Mouse (Mus musculus): ENCODE measurements around the gene S100z. TPM values are rescaled to one million over a fixed set of nuclear protein-coding genes. Genes with fewer than 3 reads are reported as not detected.

The S100z gene
- polyA plus RNA-seq, 1 experiment: not detected

- no peak for TF ChIP-seq POLR2A (IDR thresholded peaks at IDR 0.05; ENCODE audit: insufficient read depth, low read length)
- no peak for TF ChIP-seq EP300 (IDR thresholded peaks at IDR 0.05; ENCODE audit: insufficient read depth, low read depth, low read length)
- TF ChIP-seq CTCF (IDR thresholded peaks at IDR 0.05; ENCODE audit: low read depth, low read length): no peak
Observed at GRCm38 (mm10) chr13:95474294-95474693, 4.2 kb downstream of the S100z start.

GRCm38 (mm10) chr13:95470970-95471369 is 7.6 kb downstream of the S100z start:
- no peaks in the 10 kb centered on the region for H3K9me3 ChIP-seq (replicated peaks; ENCODE audit: control insufficient read depth, insufficient read depth, low read length, poor library complexity, severe bottlenecking)
- no peaks in the 10 kb centered on the region for H3K27me3 ChIP-seq (ENCODE audit: control insufficient read depth, insufficient read depth, low read length, poor library complexity, severe bottlenecking)
- no peaks in the 10 kb centered on the region for H3K4me1 ChIP-seq (ENCODE audit: control insufficient read depth, insufficient read depth, low read length)
- H3K27ac ChIP-seq (ENCODE audit: insufficient read depth, low read length): no peak overlapping the region
- H3K36me3 ChIP-seq (ENCODE audit: control insufficient read depth, insufficient read depth, low read length, poor library complexity, severe bottlenecking): no peaks in the 10 kb centered on the region
- no peak overlapping the region for H3K4me3 ChIP-seq (ENCODE audit: low read depth, low read length)
- TF ChIP-seq EP300 (IDR thresholded peaks at IDR 0.05; ENCODE audit: insufficient read depth, low read depth, low read length) (no peak), POLR2A (IDR thresholded peaks at IDR 0.05; ENCODE audit: insufficient read depth, low read length) (no peak), CTCF (IDR thresholded peaks at IDR 0.05; ENCODE audit: low read depth, low read length) (peak; percentile 24)
- no peak overlapping the region for H3K9ac ChIP-seq (ENCODE audit: low read depth, poor library complexity, severe bottlenecking)

More at GRCm38 (mm10) chr13:95474294-95474693, 4.2 kb downstream of the S100z start:
- Histone ChIP-seq H3K9me3 (replicated peaks; ENCODE audit: control insufficient read depth, insufficient read depth, low read length, poor library complexity, severe bottlenecking) (no peaks in the 10 kb centered on the region), H3K9ac (ENCODE audit: low read depth, poor library complexity, severe bottlenecking) (no peak overlapping the region), H3K4me1 (ENCODE audit: control insufficient read depth, insufficient read depth, low read length) (no peaks in the 10 kb centered on the region), H3K4me3 (ENCODE audit: low read depth, low read length) (no peak overlapping the region), H3K27ac (ENCODE audit: insufficient read depth, low read length) (no peak overlapping the region), H3K36me3 (ENCODE audit: control insufficient read depth, insufficient read depth, low read length, poor library complexity, severe bottlenecking) (no peaks in the 10 kb centered on the region), H3K27me3 (ENCODE audit: control insufficient read depth, insufficient read depth, low read length, poor library complexity, severe bottlenecking) (no peaks in the 10 kb centered on the region)

GRCm38 (mm10) chr13:95451529-95451928 is 27.0 kb downstream of the S100z start:
- H3K9me3 ChIP-seq (replicated peaks; ENCODE audit: control insufficient read depth, insufficient read depth, low read length, poor library complexity, severe bottlenecking): no peaks in the 10 kb centered on the region
- H3K27me3 ChIP-seq (ENCODE audit: control insufficient read depth, insufficient read depth, low read length, poor library complexity, severe bottlenecking): no peaks in the 10 kb centered on the region
- H3K27ac ChIP-seq (ENCODE audit: insufficient read depth, low read length): no peak overlapping the region
- TF ChIP-seq POLR2A (IDR thresholded peaks at IDR 0.05; ENCODE audit: insufficient read depth, low read length): no peak
- no peak for TF ChIP-seq EP300 (IDR thresholded peaks at IDR 0.05; ENCODE audit: insufficient read depth, low read depth, low read length)
- H3K9ac ChIP-seq (ENCODE audit: low read depth, poor library complexity, severe bottlenecking): no peak overlapping the region
- H3K4me1 ChIP-seq (ENCODE audit: control insufficient read depth, insufficient read depth, low read length): no peaks in the 10 kb centered on the region
- no peak overlapping the region for H3K4me3 ChIP-seq (ENCODE audit: low read depth, low read length)
- no peaks in the 10 kb centered on the region for H3K36me3 ChIP-seq (ENCODE audit: control insufficient read depth, insufficient read depth, low read length, poor library complexity, severe bottlenecking)

- Histone ChIP-seq H3K27me3 (ENCODE audit: control insufficient read depth, insufficient read depth, low read length, poor library complexity, severe bottlenecking) (no peaks in the 10 kb centered on the region), H3K27ac (ENCODE audit: insufficient read depth, low read length) (no peak overlapping the region), H3K9ac (ENCODE audit: low read depth, poor library complexity, severe bottlenecking) (no peak overlapping the region), H3K9me3 (replicated peaks; ENCODE audit: control insufficient read depth, insufficient read depth, low read length, poor library complexity, severe bottlenecking) (no peaks in the 10 kb centered on the region), H3K4me3 (ENCODE audit: low read depth, low read length) (no peak overlapping the region), H3K36me3 (ENCODE audit: control insufficient read depth, insufficient read depth, low read length, poor library complexity, severe bottlenecking) (no peaks in the 10 kb centered on the region), H3K4me1 (ENCODE audit: control insufficient read depth, insufficient read depth, low read length) (no peaks in the 10 kb centered on the region)
- no peak for TF ChIP-seq EP300 (IDR thresholded peaks at IDR 0.05; ENCODE audit: insufficient read depth, low read depth, low read length)
- no peak for TF ChIP-seq CTCF (IDR thresholded peaks at IDR 0.05; ENCODE audit: low read depth, low read length)
- TF ChIP-seq POLR2A (IDR thresholded peaks at IDR 0.05; ENCODE audit: insufficient read depth, low read length): no peak
Observed at GRCm38 (mm10) chr13:95450636-95451210, 27.8 kb downstream of the S100z start.

- TF ChIP-seq EP300 (IDR thresholded peaks at IDR 0.05; ENCODE audit: insufficient read depth, low read depth, low read length): no peak
- no peak for TF ChIP-seq POLR2A (IDR thresholded peaks at IDR 0.05; ENCODE audit: insufficient read depth, low read length)
- no peak for TF ChIP-seq CTCF (IDR thresholded peaks at IDR 0.05; ENCODE audit: low read depth, low read length)
- H3K27ac ChIP-seq (ENCODE audit: insufficient read depth, low read length): no peak overlapping the region
- no peaks in the 10 kb centered on the region for H3K36me3 ChIP-seq (ENCODE audit: control insufficient read depth, insufficient read depth, low read length, poor library complexity, severe bottlenecking)
- H3K9me3 ChIP-seq (replicated peaks; ENCODE audit: control insufficient read depth, insufficient read depth, low read length, poor library complexity, severe bottlenecking): no peaks in the 10 kb centered on the region
- H3K4me1 ChIP-seq (ENCODE audit: control insufficient read depth, insufficient read depth, low read length): no peaks in the 10 kb centered on the region
- no peak overlapping the region for H3K9ac ChIP-seq (ENCODE audit: low read depth, poor library complexity, severe bottlenecking)
- no peaks in the 10 kb centered on the region for H3K27me3 ChIP-seq (ENCODE audit: control insufficient read depth, insufficient read depth, low read length, poor library complexity, severe bottlenecking)
- no peak overlapping the region for H3K4me3 ChIP-seq (ENCODE audit: low read depth, low read length)
Observed at GRCm38 (mm10) chr13:95449730-95450129, 28.8 kb downstream of the S100z start.

GRCm38 (mm10) chr13:95444824-95445223 is 33.7 kb downstream of the S100z start, which contains the start of gene Crhbp:
TSS of gene Crhbp (minus strand) at chr13:95444924.
- Histone ChIP-seq H3K36me3 (ENCODE audit: control insufficient read depth, insufficient read depth, low read length, poor library complexity, severe bottlenecking) (no peaks in the 10 kb centered on the region), H3K27me3 (ENCODE audit: control insufficient read depth, insufficient read depth, low read length, poor library complexity, severe bottlenecking) (0 out of 2 replicates have a peak, but pooled peaks cover 2% of the 10 kb centered on the region), H3K27ac (ENCODE audit: insufficient read depth, low read length) (no peak within 1 kb of the TSS)

More at GRCm38 (mm10) chr13:95444824-95445223, 33.7 kb downstream of the S100z start, which contains the start of gene Crhbp:
- TF ChIP-seq POLR2A (IDR thresholded peaks at IDR 0.05; ENCODE audit: insufficient read depth, low read length): no peak
- Histone ChIP-seq H3K4me3 (ENCODE audit: low read depth, low read length) (peak within 1 kb of the TSS; percentile 69), H3K9me3 (replicated peaks; ENCODE audit: control insufficient read depth, insufficient read depth, low read length, poor library complexity, severe bottlenecking) (no peaks in the 10 kb centered on the region), H3K4me1 (ENCODE audit: control insufficient read depth, insufficient read depth, low read length) (no peaks in the 10 kb centered on the region), H3K9ac (ENCODE audit: low read depth, poor library complexity, severe bottlenecking) (peak within 1 kb of the TSS; percentile 73)

Measured in ES-Bruce4 (cell line).